Mouse (Mus musculus) adrenal gland, adult 2 months (tissue): ENCODE data around the gene Olfr686. TPM values are rescaled to one million over a fixed set of nuclear protein-coding genes. Genes with fewer than 3 reads are reported as not detected.
A peak's percentile ranks its signal among the peaks of the same experiment; 100 is the strongest.

Source experiments
- DNase-seq: peaks from one replicate; pipeline ENCODE4 v3.0.0; 2021
- long read RNA-seq: library from polyadenylated mRNA; stranded (forward); transcript quantifications from one replicate; pipeline ENCODE4 v2.0.0, GENCODE M21; 2021
- polyA plus RNA-seq: library from polyadenylated mRNA; depleted of rRNA; stranded (reverse); fragments of >200 nt; gene quantifications from 2 replicates; pipeline ENCODE4 v1.2.3, GENCODE M21; 2012; rRNA removed
- total RNA-seq, 2 experiments: library from RNA; stranded (reverse); gene quantifications; 2 replicates each; pipeline ENCODE4 v1.2.3; 2021

Gene Olfr686
- total RNA-seq (not detected), polyA plus RNA-seq (not detected in 2 replicates)
- long read RNA-seq = 0 reads

DNA sequence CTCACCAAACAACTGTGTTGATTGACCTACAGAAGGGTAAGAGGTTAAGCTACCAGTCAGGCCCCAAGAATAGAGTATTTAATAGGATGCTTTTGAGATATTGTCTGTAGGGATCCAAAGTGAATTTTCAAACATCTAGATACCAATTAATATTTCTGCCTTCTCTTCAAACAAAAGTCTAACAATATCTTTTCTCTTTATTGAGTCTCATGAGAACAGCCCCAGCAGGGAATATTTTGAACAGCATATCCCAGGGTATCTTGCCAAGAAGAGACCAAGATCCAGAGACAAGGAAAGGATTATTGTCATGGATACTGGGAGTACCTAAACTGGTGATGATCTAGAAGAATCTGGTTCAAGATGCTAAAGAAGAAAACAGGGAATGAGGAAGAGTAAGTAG lies at the start of gene Olfr686:
Gene Olfr686 (minus strand): TSS at position 101 of the 400 bp plus-strand sequence.
- no peak for DNase-seq

DNA sequence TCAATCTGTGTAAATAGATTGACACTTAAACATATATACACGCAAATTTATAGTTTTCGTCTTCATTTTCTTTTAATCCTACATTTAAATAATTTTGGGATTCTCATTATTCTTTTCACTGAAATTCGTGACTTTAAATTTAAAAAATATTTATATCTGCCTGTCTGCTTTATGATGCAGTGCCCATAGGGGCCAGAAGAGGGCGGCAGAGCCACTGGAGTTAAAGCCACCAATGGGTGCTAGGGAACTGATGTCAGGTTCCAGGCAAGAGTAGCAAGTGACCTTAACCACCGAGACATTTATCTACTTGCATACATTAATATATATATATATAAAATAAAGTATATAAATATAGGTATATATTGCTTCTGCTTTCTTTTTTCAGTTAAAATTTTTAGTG lies 49.4 kb upstream of the Olfr686 start:
- peak; percentile 17 for DNase-seq

DNA sequence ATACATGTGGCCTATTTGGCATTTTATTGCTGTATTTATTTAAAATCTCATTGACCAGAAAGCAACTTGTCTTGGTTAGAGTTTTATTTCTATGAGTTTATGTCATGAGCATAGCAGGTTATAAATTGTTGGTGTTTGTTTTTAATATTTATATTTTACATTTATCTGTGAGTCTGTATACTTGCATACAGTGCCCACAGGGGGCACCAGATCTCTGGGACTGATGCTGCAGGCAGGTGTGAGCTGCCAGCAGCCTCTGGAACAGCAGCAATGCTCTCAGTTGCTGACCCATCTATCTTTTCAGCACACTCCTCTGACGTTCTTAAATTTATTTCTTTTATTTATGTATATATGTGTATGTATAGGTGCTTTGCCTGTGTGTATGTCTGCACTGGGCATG lies 40.9 kb upstream of the Olfr686 start:
- DNase-seq = no peak

DNA sequence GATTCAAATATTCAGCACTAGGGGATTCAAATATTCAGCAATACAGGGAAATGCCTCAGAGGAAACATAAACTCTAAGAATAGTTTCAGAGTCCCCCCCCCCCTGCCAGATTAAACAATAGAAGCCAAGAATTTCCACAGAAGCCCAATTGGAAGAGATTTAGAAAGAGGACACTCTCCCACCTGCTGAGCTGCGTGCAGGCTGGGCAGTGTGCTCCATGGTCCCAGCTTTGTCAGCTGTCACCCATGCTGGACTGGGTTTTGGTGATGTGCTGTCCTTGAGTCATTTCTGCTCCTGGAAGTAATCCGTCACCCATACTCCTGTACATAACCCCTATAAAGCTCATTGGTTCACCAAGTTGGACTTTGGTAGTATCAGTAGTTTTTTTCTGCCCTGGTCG lies 40.4 kb upstream of the Olfr686 start:
- no peak for DNase-seq

DNA sequence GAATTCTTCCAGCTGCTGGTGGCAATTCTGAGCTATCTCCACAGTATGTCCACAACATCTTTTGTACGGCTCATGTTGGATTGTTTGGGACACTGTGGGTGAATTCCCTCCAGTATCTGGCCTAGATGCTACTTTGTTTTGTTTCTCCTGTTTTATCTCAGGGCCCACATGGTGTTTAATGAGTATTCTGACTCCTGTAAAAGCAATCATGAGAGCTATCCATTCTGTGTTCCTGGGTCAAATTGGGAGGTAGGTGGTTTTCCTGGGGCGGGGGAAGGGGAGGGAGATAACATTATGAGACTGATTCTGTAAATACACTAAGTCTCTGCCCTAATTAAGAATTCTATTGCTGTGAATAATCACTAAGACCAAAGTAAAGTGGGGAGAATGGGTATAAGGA lies 22.1 kb upstream of the Olfr686 start:
- no peak for DNase-seq

DNA sequence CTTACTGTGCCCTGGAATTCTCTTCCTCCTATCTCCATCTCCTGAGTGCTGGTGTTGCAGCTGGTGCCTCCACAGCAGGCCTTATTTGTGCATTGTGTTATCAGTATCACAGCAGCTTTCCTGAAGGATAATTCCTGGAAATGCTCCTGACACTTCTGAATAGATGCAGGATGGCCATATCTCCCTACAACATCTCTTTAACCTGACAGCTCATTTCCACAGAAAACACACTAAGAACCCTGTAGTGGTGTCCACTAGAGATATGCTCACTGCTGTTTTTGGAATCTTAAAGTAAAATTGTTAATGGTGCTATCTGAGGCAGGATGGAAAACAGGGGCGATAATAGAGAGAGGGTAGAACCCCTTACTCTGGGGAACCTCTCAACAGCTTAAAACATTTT lies 20.9 kb upstream of the Olfr686 start:
- peak; percentile 21 for DNase-seq

DNA sequence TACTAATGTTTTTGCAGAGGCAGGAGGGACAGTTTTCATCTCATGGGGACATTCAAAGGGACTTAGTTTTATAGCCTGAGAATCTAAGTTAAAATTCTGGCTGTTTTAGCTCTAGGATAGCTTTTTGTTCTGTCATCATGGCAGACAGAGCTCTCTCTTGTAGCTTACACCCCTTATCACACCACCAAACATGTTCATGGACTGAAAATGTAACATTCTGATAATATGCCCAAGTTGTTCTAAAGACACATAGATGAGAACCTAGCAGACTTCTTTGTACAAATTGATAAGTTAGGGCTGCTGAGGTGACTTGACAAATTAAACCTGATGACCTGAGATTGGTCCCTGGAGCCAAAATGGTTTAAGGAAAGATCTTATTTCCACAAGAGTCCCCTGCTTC lies 19.4 kb upstream of the Olfr686 start:
- no peak for DNase-seq

DNA sequence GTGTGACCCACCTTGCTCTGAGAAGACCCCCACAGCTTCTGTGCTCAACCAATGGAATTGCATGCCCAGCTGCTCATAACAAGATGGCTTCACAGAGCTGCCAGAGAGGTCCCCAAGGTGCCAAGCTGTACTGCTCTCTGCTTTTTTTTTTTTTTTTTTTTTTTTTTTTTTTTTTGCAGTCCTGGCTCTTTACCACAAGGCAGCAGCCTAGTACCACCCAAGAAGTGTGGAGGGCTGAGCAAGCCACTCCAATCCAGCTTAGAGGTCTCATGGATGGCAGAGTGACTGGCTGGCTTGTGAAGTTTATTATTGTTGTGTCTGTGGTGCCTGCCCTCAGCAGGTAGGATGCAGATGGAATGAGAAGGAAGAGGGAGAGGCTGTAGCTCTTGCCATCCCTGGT lies 18.8 kb upstream of the Olfr686 start:
- DNase-seq = no peak

DNA sequence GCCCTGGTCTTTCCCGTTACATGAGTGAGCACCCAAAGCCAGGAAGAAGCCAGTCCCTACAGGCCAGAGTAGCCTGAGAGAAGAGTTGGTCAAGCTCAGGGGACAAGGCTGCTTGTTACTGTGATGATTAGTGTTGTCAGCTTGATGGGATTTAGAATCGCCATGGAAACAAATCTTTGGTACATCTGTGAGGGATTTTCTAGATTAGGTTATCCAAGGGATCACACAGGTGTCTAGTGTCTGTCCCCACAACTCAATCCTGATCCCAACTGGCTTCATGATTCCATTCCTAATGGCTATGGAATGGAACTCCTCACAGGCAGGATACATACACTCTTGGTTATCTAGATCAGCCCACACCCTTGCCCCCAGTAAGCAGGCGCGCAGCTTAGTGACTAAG lies 11.0 kb upstream of the Olfr686 start:
- DNase-seq = no peak

DNA sequence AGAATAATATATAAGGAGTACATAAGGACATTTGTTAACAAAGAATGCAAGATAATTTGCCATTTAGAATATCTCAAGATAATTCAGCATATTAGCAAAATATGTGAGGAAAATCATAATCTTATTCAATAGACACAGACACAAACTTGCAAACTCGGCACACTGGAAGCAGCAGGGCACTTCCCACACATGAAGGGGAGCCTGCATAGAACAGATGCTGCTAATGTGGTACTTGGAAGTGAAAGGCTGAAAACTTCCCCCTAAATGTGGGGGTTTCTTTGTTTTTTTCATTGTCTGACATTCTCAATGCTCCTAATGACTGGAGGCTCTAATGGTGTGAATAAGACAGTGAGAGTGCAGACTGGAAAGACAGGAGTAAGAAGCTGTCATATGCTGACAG lies 7.5 kb upstream of the Olfr686 start:
- DNase-seq = no peak

DNA sequence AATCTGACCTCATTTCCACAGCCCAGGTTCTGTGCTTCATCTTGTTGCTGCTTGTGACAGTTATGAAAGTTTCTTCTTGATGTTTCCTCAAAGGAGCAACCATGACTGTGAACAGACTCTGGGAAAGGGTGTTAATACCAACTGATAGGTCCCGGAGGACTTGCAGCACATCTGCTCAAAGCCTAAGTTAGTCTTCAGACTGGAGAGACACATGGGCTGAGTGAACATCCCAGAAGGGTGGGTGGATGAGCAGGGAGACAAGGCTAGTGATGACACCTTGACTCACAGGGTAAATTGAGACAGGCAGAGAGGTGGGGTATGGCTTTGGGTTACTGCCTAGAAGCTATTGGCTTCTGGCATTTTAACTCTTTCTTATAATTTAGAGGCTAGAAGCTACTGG lies 21.4 kb downstream of the Olfr686 start, which contains the start of gene Olfr685:
Gene Olfr685 (minus strand): TSS at position 101 of the 400 bp plus-strand sequence.
- no peak for DNase-seq

DNA sequence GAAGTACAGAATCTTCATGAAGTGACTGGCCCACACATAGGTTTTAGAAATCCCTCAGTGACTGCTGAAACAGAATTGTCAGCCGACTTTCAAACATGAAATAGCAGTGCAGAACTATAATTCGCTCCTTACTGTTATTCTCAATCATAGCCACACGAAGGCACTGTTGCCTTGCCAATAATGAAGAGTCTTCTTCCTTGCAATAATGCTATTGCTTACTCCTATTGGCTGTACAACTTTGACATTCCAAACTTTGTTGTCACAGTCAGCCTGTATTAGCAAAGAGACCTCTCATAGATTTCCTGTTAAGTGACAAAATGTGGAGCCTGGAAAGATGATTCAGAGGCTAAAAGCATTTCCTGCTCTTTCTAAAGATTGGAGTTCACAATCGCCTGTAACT lies 36.5 kb downstream of the Olfr686 start:
- no peak for DNase-seq

DNA sequence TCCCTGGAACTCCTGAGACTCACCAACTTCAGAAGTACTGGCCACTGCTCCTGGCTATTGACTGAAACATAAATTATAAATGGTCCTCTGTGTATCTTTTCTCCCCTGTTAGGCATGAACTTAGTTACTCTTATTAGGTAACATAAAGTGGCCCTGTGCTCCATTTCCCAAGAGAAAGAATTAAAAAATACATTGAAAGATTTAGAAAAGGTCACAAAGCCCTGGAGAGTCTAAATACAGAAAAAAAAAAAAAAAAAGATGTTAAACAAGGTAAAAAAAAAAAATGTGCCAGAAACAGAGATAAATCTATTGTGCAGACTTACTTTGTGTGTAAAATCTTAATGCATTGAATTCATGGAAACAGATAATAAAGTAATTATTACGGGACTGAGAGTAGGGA lies 43.7 kb downstream of the Olfr686 start, which contains the start of gene Olfr684:
Gene Olfr684 (minus strand): TSS at position 101 of the 400 bp plus-strand sequence.
- no peak for DNase-seq

Other genes with a start within 250 kb of the Olfr686 start
- gene Olfr670, start 244.9 kb downstream of the Olfr686 start, total RNA-seq = not detected
- not detected in 2 replicates for gene Olfr670, start 244.9 kb downstream of the Olfr686 start, polyA plus RNA-seq
- gene Olfr671, start 228.4 kb downstream of the Olfr686 start, total RNA-seq = not detected
- not detected in 2 replicates for gene Olfr671, start 228.4 kb downstream of the Olfr686 start, polyA plus RNA-seq
- gene Olfr672, start 205.5 kb downstream of the Olfr686 start, total RNA-seq = not detected
- gene Olfr672, start 205.5 kb downstream of the Olfr686 start, polyA plus RNA-seq = not detected in 2 replicates
- gene Olfr675, start 179.0 kb downstream of the Olfr686 start, total RNA-seq = not detected
- not detected in 2 replicates for gene Olfr675, start 179.0 kb downstream of the Olfr686 start, polyA plus RNA-seq
- gene Olfr676, start 174.8 kb downstream of the Olfr686 start, total RNA-seq = not detected
- not detected in 2 replicates for gene Olfr676, start 174.8 kb downstream of the Olfr686 start, polyA plus RNA-seq
- gene Olfr677, start 156.1 kb downstream of the Olfr686 start, total RNA-seq = not detected
- not detected in 2 replicates for gene Olfr677, start 156.1 kb downstream of the Olfr686 start, polyA plus RNA-seq
- not detected for gene Olfr678, start 143.0 kb downstream of the Olfr686 start, total RNA-seq
- gene Olfr678, start 143.0 kb downstream of the Olfr686 start, polyA plus RNA-seq = not detected in 2 replicates
- gene Olfr679, start 126.3 kb downstream of the Olfr686 start, total RNA-seq = not detected
- gene Olfr679, start 126.3 kb downstream of the Olfr686 start, polyA plus RNA-seq = not detected in 2 replicates
- gene Olfr680-ps1, start 114.7 kb downstream of the Olfr686 start, total RNA-seq = not detected
- gene Olfr680-ps1, start 114.7 kb downstream of the Olfr686 start, polyA plus RNA-seq = not detected in 2 replicates
- not detected for gene Olfr681, start 90.6 kb downstream of the Olfr686 start, total RNA-seq
- not detected in 2 replicates for gene Olfr681, start 90.6 kb downstream of the Olfr686 start, polyA plus RNA-seq
- not detected for gene Olfr683, start 60.5 kb downstream of the Olfr686 start, total RNA-seq
- gene Olfr683, start 60.5 kb downstream of the Olfr686 start, polyA plus RNA-seq = not detected in 2 replicates
- not detected for gene Olfr684, start 43.8 kb downstream of the Olfr686 start, total RNA-seq
- gene Olfr684, start 43.8 kb downstream of the Olfr686 start, polyA plus RNA-seq = not detected in 2 replicates
- not detected for gene Olfr685, start 21.5 kb downstream of the Olfr686 start, total RNA-seq
- gene Olfr685, start 21.5 kb downstream of the Olfr686 start, polyA plus RNA-seq = not detected in 2 replicates
- not detected for gene Olfr688, start 80.6 kb upstream of the Olfr686 start, total RNA-seq
- gene Olfr688, start 80.6 kb upstream of the Olfr686 start, polyA plus RNA-seq = not detected in 2 replicates
- gene Olfr689, start 103.7 kb upstream of the Olfr686 start, total RNA-seq = not detected
- not detected in 2 replicates for gene Olfr689, start 103.7 kb upstream of the Olfr686 start, polyA plus RNA-seq
- gene Olfr690, start 126.6 kb upstream of the Olfr686 start, total RNA-seq = not detected
- not detected in 2 replicates for gene Olfr690, start 126.6 kb upstream of the Olfr686 start, polyA plus RNA-seq
- not detected for gene Olfr691, start 134.8 kb upstream of the Olfr686 start, total RNA-seq
- gene Olfr691, start 134.8 kb upstream of the Olfr686 start, polyA plus RNA-seq = not detected in 2 replicates
- gene Olfr692, start 160.7 kb upstream of the Olfr686 start, total RNA-seq = not detected
- gene Olfr692, start 160.7 kb upstream of the Olfr686 start, polyA plus RNA-seq = not detected in 2 replicates
- gene Gm5901, start 167.6 kb upstream of the Olfr686 start, total RNA-seq = not detected
- not detected in 2 replicates for gene Gm5901, start 167.6 kb upstream of the Olfr686 start, polyA plus RNA-seq
- gene Fam160a2, start 192.6 kb upstream of the Olfr686 start, total RNA-seq = 10 to 100 TPM; 18.5 to 25.5 TPM
- gene Fam160a2, start 192.6 kb upstream of the Olfr686 start, polyA plus RNA-seq = 50.5 and 54.7 TPM in 2 replicates
- not detected for gene Cnga4, start 197.1 kb upstream of the Olfr686 start, total RNA-seq
- gene Cnga4, start 197.1 kb upstream of the Olfr686 start, polyA plus RNA-seq = 0.13 and 0.26 TPM in 2 replicates
- gene Cckbr, start 218.2 kb upstream of the Olfr686 start, total RNA-seq = not detected
- gene Cckbr, start 218.2 kb upstream of the Olfr686 start, polyA plus RNA-seq = 0.04 and 0.10 TPM in 2 replicates